Comparison of ENCODE assay signal across 12 mouse cellular contexts in the genomic region with DNA sequence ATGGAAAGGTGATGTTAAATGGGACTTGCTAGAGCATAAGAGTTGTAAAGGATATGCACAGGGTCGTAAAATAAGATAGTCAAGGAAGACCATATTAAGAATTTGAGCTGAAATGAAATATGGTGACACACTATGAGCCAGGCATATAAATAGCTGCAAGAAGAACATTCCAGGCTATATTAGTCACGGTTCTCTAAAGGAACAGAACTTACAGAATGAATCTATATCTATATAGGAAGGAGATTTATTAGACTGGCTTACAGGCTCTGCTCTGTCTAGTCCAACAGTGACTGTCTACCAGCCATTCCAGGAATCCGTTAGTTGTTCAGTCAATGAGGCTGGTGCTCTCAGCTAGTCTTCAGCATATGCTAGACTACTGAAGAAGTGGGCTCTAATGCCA.
"Had no signal": no experiment of that assay in that cellular context is flagged by ENCODE, and none has a peak within 500 bp of the region (broad histone marks: within the 10 kb centered on the region; RNA-seq: fewer than 3 reads in every experiment).

No protein-coding gene starts in this region.

- H3K9ac ChIP-seq: kidney, embryonic 15.5 days; limb, embryonic 15.5 days; liver, embryonic 13.5 days; liver, postnatal 0 days; lung, embryonic 15.5 days; midbrain, embryonic 12.5 days; neural tube, embryonic 13.5 days had no signal

- H3K27ac ChIP-seq: kidney, embryonic 15.5 days; limb, embryonic 15.5 days; liver, embryonic 13.5 days; lung, embryonic 15.5 days; midbrain, embryonic 12.5 days; neural tube, embryonic 13.5 days had no signal

- H3K4me2 ChIP-seq: kidney, embryonic 15.5 days; limb, embryonic 15.5 days; liver, embryonic 13.5 days; lung, embryonic 15.5 days; midbrain, embryonic 12.5 days; neural tube, embryonic 13.5 days had no signal

- H3K27me3 ChIP-seq: kidney, embryonic 15.5 days; limb, embryonic 15.5 days; liver, embryonic 13.5 days; lung, embryonic 15.5 days; midbrain, embryonic 12.5 days; neural tube, embryonic 13.5 days had no signal

- ATAC-seq: liver, postnatal 0 days; midbrain, embryonic 16.5 days had no signal

- H3K4me1 ChIP-seq: kidney, embryonic 15.5 days; limb, embryonic 15.5 days; liver, embryonic 13.5 days; lung, embryonic 15.5 days; midbrain, embryonic 12.5 days; neural tube, embryonic 13.5 days had no signal

- DNase-seq: kidney, adult 2 months; kidney, postnatal 36 days; liver, embryonic 13.5 days; liver, postnatal 0 days; right cerebral cortex, postnatal 14 days; thymus, postnatal 36 days had no signal

- H3K4me3 ChIP-seq: kidney, embryonic 15.5 days; limb, embryonic 15.5 days; liver, embryonic 13.5 days; lung, embryonic 15.5 days; midbrain, embryonic 12.5 days; neural tube, embryonic 13.5 days had no signal

- H3K9me3 ChIP-seq: kidney, embryonic 15.5 days; limb, embryonic 15.5 days; liver, embryonic 13.5 days; lung, embryonic 15.5 days; midbrain, embryonic 12.5 days; neural tube, embryonic 13.5 days had no signal
